Mouse (Mus musculus) telencephalon, adult 2 months (tissue): ENCODE measurements around the gene Vwa1.
A peak's percentile ranks its signal among the peaks of the same experiment; 100 is the strongest.
"Not testable (repeated sequence)": the region's sequence is repeated elsewhere in the genome, so short reads cannot be mapped to it uniquely, and the experiment has no call there.

Experiments used
- DNase-seq: peaks from one replicate; pipeline ENCODE4 v3.0.0-alpha.2; 2011; ENCODE audit warnings: low read depth, low spot score

The Vwa1 gene

GRCm38 (mm10) chr4:155745136-155745535 lies 29.4 kb downstream of the Vwa1 start:
- DNase-seq = no peak

- DNase-seq = no peak
These were observed 30.0 kb downstream of the Vwa1 start for GRCm38 (mm10) chr4:155744474-155744873.

DNA sequence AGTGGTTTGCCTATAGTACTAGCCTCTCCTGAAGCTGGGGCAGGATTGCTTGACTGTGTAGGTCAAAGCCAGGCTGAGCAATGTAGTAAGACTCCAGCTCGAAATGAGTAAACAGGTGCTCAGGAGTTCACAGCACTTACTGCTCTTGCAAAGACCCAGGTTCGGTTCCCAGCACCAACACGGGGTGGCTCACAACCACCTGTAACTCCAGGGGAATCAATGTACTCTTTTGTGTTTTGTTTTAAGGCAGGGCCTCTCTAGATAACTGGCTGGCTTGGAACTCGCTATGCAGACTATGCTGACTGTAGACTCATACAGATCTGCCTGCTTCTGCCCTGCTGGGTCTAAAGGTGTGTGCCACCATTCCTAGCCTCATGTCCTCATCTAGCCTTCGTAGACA lies 31.8 kb downstream of the Vwa1 start:
- DNase-seq = no peak

GRCm38 (mm10) chr4:155740681-155741080 lies 33.8 kb downstream of the Vwa1 start:
- not testable (repeated sequence) for DNase-seq

GRCm38 (mm10) chr4:155739741-155740636 lies 34.5 kb downstream of the Vwa1 start:
- DNase-seq = no peak

DNA sequence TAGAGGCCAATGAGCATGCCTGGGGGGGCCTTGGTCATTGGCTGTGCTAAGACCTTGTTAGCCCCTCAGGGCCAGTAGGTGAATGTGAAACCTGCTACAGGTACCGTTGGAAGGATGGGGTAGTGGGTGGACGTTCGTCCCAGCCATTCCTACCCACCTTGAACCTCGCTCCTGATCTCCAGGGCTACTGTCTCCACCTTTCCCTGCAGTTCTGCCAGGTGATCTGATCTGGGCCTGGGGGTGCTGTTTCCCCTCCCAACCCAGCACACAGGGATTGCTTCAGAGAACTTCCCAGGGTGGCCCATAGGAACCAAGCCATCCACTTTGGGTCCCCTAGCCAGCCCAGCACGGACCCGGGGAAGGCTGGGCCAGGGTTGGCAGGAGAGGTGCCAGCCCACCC lies 35.3 kb downstream of the Vwa1 start:
- DNase-seq = no peak

DNA sequence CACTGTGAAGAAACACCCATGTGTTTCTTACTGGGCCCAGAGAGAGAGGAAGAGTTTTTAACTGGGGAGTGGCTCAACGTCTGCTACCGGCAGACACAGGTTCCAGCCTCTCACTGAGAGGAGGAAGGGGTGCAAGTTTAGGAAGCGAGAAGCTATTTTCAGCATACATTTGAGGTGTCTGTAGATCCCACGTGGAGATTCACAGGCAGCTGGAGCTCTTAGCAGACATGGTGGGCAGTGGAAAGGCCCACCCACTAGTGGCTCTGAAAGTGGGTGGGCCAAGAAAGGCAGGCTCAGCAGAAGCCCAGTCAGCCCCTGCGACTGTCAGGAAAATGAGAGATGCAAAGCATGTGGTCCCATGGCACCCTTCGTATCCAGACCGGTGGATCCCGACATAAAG lies 36.2 kb downstream of the Vwa1 start:
- peak; percentile 76 for DNase-seq

- DNase-seq = no peak
These were observed 38.1 kb downstream of the Vwa1 start for GRCm38 (mm10) chr4:155736421-155736820.

GRCm38 (mm10) chr4:155735788-155736187 lies 38.7 kb downstream of the Vwa1 start:
- DNase-seq = no peak

DNA sequence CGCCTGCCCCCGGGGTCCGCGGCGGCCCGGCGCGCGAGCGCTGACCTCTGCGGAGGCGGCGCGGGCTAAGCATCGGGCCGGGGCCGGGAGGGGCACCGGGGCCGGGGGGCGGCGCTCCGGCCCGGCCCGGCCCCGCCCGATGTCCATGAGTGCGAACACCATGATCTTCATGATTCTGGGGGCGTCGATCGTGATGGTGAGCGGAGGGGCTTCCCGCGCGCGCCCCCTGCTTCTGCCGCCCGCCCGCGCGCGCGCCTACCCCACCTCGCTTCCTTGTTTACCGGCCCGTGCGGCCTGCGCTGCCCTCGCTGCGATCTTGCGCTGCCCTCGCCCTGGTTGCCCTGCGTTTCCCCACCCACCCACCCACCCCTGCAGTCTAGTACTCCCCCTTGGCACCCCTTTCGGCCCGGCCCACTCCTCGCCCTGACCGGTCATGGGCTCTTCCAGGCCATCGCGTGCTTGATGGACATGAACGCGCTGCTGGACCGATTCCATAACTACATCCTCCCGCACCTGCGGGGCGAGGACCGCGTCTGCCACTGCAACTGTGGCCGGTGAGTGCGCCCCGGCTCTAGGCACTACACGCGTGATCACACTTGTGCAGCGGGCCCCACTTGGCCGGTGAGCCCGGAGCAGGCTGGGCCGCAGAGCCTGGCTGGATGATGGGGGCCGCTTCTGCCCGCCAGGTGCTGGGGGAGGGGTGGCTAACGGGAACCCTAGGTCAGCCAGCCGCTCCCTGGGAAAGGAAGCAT lies 39.4 kb downstream of the Vwa1 start:
- DNase-seq = no peak

DNA sequence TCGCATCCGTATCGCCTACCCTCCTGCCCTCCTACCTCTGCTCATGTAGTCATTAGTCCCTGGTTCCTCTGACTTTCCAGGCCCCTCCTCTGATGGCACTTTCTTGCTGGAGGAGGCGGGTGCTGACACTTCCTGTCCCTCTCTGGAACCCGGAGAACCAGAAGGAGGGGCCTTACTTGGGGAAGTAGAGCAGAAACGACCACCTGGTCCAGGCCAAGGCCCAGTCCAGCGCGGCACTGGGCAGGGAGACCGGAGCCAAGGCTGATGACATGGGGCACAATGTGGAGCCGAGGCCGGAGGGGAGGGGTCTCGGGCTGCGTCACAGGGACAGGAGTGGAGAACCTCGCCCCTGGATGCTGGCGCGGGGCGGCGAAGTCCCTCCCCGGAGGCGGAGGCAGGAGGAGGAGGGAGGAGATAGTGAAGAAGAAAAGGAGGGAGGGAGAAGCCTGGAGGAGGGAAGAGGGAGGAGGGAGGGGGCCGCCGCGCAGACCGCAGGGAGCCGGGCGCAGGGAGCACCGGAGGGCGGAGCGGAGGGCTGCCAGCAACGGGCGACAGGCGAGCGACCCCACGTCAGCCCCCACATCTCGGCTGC lies 40.1 kb downstream of the Vwa1 start, which contains the start of gene Tmem240:
Gene Tmem240, plus strand, starts transcription at position 451 of the 592 bp plus-strand sequence.
- DNase-seq = peak; percentile 90

GRCm38 (mm10) chr4:155733267-155733666 lies 41.2 kb downstream of the Vwa1 start:
- no peak for DNase-seq

DNA sequence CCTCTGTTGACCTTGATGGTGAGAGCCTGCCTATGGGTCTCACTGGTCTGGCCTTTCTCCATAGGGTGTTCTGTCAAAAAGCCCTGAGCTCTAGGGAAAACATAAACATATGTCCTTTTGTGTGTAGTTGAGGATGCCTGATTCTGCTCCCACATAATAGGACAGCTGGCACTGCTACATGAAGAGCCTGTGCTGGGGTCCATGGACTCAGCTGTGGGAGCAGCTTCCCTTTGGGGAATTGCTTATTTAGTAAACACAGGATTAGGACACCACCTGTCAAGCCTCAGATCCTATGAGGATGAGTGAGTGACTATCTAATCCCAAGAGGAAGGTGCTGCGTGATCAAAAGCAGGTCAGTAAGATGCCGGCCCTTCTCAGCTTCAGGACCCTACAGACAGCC lies 46.5 kb downstream of the Vwa1 start:
- DNase-seq = no peak

GRCm38 (mm10) chr4:155721668-155722083 lies 52.8 kb downstream of the Vwa1 start:
- no peak for DNase-seq
